Comparison of ENCODE assay signal across 16 mouse cellular contexts in the genomic region with DNA sequence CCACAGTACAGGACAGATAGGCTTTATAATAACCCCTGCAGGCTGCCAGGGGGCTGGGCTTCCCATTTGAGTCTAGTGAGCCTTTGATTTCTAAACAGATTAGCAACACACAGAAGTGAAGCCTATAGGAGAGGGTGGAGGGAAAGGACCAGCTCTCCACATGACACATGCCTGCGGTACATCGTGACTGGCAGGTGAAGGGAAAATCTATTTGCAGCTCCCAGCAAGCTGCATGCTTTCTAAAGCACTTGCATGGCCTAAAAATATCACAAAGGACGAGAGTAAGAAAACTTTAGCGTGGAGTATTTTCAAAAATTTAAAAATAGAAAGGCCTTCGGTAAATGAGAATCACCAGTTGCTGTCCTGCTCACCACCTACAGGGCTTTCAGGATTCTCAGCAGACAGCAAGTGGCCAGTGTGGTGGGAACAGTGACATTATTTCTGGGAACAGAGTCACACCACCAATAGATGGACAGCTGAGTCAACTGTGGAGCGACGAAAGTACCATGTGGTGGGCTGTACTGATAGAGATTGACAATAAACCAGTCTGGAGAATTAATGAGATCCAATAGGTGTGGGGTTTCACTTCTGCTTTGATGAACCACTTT.
A peak's percentile ranks its signal among the peaks of the same experiment; 100 is the strongest.
DNase-seq lines count a peak whose midpoint lies in the region; ATAC-seq lines count a peak whose summit lies in the region.
"Had no signal": no experiment of that assay in that cellular context is flagged by ENCODE, and none has a peak within 500 bp of the region (broad histone marks: within the 10 kb centered on the region; RNA-seq: fewer than 3 reads in every experiment).

No protein-coding gene starts in this region.

- no peaks in the 10 kb centered on the region for H3K27me3 ChIP-seq in midbrain, embryonic 11.5 days (ENCODE audit: control insufficient read depth, insufficient read depth, low read length)
- no peaks in the 10 kb centered on the region for H3K27me3 ChIP-seq in midbrain, embryonic 15.5 days (replicated peaks)
- H3K27me3 ChIP-seq in heart, embryonic 12.5 days (replicated peaks) = no peaks in the 10 kb centered on the region
- no peaks in the 10 kb centered on the region for H3K27me3 ChIP-seq in midbrain, embryonic 14.5 days (ENCODE audit: control insufficient read depth, insufficient read depth, low read length)
- H3K27me3 ChIP-seq in hindbrain, embryonic 12.5 days = no peaks in the 10 kb centered on the region
- H3K27me3 ChIP-seq: hindbrain, embryonic 13.5 days had no signal

- no peaks in the 10 kb centered on the region for H3K9me3 ChIP-seq in midbrain, embryonic 11.5 days (ENCODE audit: control insufficient read depth, low read length)
- no peaks in the 10 kb centered on the region for H3K9me3 ChIP-seq in midbrain, embryonic 15.5 days
- no peaks in the 10 kb centered on the region for H3K9me3 ChIP-seq in heart, embryonic 12.5 days (replicated peaks)
- no peaks in the 10 kb centered on the region for H3K9me3 ChIP-seq in midbrain, embryonic 14.5 days (ENCODE audit: control insufficient read depth, low read length)
- H3K9me3 ChIP-seq in hindbrain, embryonic 12.5 days (replicated peaks) = no peaks in the 10 kb centered on the region
- H3K9me3 ChIP-seq: hindbrain, embryonic 13.5 days had no signal

- peak; percentile 48; the same call in 1 of the 2 replicates for ATAC-seq in midbrain, embryonic 11.5 days (ENCODE audit: low FRiP score)
- ATAC-seq in midbrain, embryonic 15.5 days (replicated peaks) = no peak
- ATAC-seq in heart, embryonic 12.5 days (ENCODE audit: insufficient number of reproducible peaks, low FRiP score) = no peak
- no peak for ATAC-seq in midbrain, embryonic 14.5 days (ENCODE audit: low FRiP score, low TSS enrichment)
- ATAC-seq in hindbrain, embryonic 12.5 days (ENCODE audit: low FRiP score) = no peak
- ATAC-seq: intestine, postnatal 0 days; Patski had no signal

- peak; percentile 1 to 10 for DNase-seq in frontal cortex, adult 2 months (ENCODE audit: extremely low spot score in 1 of 2, low spot score in 1 of 2)
- DNase-seq in frontal cortex, postnatal 14 days (ENCODE audit: low spot score in 2 of 2) = no peak
- DNase-seq in midbrain, embryonic 11.5 days (ENCODE audit: low spot score, missing footprints) = no peak
- peak; percentile 8 for DNase-seq in midbrain, embryonic 14.5 days
- DNase-seq in adrenal gland, postnatal 25 days = no peak
- DNase-seq: adrenal gland, adult 2 months; cerebellum, postnatal 25 days; kidney, postnatal 14 days; liver; lung, adult 2 months had no signal

- no peaks in the 10 kb centered on the region for H3K4me1 ChIP-seq in midbrain, embryonic 11.5 days (ENCODE audit: control insufficient read depth, insufficient read depth, low read length)
- no peaks in the 10 kb centered on the region for H3K4me1 ChIP-seq in midbrain, embryonic 15.5 days
- H3K4me1 ChIP-seq in heart, embryonic 12.5 days (replicated peaks) = peaks cover 5% of the 10 kb centered on the region; the same call in 1 of the 2 replicates
- no peaks in the 10 kb centered on the region for H3K4me1 ChIP-seq in midbrain, embryonic 14.5 days (ENCODE audit: control insufficient read depth, insufficient read depth, low read length)
- H3K4me1 ChIP-seq in hindbrain, embryonic 12.5 days = no peaks in the 10 kb centered on the region
- H3K4me1 ChIP-seq: hindbrain, embryonic 13.5 days had no signal

- 66% methylated on average over 7 of the region's 7 CpGs for WGBS in midbrain, embryonic 11.5 days
- 43% methylated on average over 7 of the region's 7 CpGs for WGBS in midbrain, embryonic 15.5 days
- 54% methylated on average over 7 of the region's 7 CpGs for WGBS in heart, embryonic 12.5 days
- 54% methylated on average over 7 of the region's 7 CpGs for WGBS in midbrain, embryonic 14.5 days
- WGBS in hindbrain, embryonic 12.5 days = 78% methylated on average over 7 of the region's 7 CpGs

- no peak overlapping the region for H3K9ac ChIP-seq in midbrain, embryonic 11.5 days (ENCODE audit: low read length)
- no peak overlapping the region for H3K9ac ChIP-seq in midbrain, embryonic 15.5 days
- H3K9ac ChIP-seq in heart, embryonic 12.5 days = no peak overlapping the region
- no peak overlapping the region for H3K9ac ChIP-seq in midbrain, embryonic 14.5 days (replicated peaks; ENCODE audit: low read length)
- H3K9ac ChIP-seq in hindbrain, embryonic 12.5 days = no peak overlapping the region
- H3K9ac ChIP-seq: hindbrain, embryonic 13.5 days had no signal

- H3K4me3 ChIP-seq in midbrain, embryonic 11.5 days (ENCODE audit: low read depth, low read length) = no peak overlapping the region
- no peak overlapping the region for H3K4me3 ChIP-seq in midbrain, embryonic 15.5 days
- no peak overlapping the region for H3K4me3 ChIP-seq in heart, embryonic 12.5 days
- no peak overlapping the region for H3K4me3 ChIP-seq in midbrain, embryonic 14.5 days (replicated peaks; ENCODE audit: low read depth, low read length)
- no peak overlapping the region for H3K4me3 ChIP-seq in hindbrain, embryonic 12.5 days
- H3K4me3 ChIP-seq: hindbrain, embryonic 13.5 days had no signal

- H3K27ac ChIP-seq in midbrain, embryonic 11.5 days (ENCODE audit: low read depth, low read length) = no peak overlapping the region
- no peak overlapping the region for H3K27ac ChIP-seq in midbrain, embryonic 15.5 days
- peak overlapping the region; percentile 62 for H3K27ac ChIP-seq in heart, embryonic 12.5 days (ENCODE audit: poor library complexity, severe bottlenecking)
- no peak overlapping the region for H3K27ac ChIP-seq in midbrain, embryonic 14.5 days (replicated peaks; ENCODE audit: low read depth, low read length)
- H3K27ac ChIP-seq in hindbrain, embryonic 12.5 days = no peak overlapping the region
- H3K27ac ChIP-seq: hindbrain, embryonic 13.5 days had no signal

- H3K36me3 ChIP-seq in midbrain, embryonic 11.5 days (ENCODE audit: control insufficient read depth, insufficient read depth, low read length) = no peaks in the 10 kb centered on the region
- no peaks in the 10 kb centered on the region for H3K36me3 ChIP-seq in midbrain, embryonic 15.5 days (replicated peaks)
- no peaks in the 10 kb centered on the region for H3K36me3 ChIP-seq in heart, embryonic 12.5 days
- H3K36me3 ChIP-seq in midbrain, embryonic 14.5 days (ENCODE audit: control insufficient read depth, insufficient read depth, low read length) = no peaks in the 10 kb centered on the region
- H3K36me3 ChIP-seq in hindbrain, embryonic 12.5 days = no peaks in the 10 kb centered on the region
- H3K36me3 ChIP-seq: hindbrain, embryonic 13.5 days had no signal

- H3K4me2 ChIP-seq in midbrain, embryonic 11.5 days = no peak overlapping the region
- no peak overlapping the region for H3K4me2 ChIP-seq in midbrain, embryonic 15.5 days
- H3K4me2 ChIP-seq in heart, embryonic 12.5 days = no peak overlapping the region
- no peak overlapping the region for H3K4me2 ChIP-seq in midbrain, embryonic 14.5 days (ENCODE audit: low read length)
- H3K4me2 ChIP-seq in hindbrain, embryonic 12.5 days (replicated peaks) = no peak overlapping the region
- H3K4me2 ChIP-seq: hindbrain, embryonic 13.5 days had no signal

Comparison
In these comparisons a context has a peak if more than half of its experiments do, and no peak if none do; other contexts are left out.
1. DNase-seq: peak in frontal cortex, adult 2 months (2 of 2) and midbrain, embryonic 14.5 days (single experiment); none in frontal cortex, postnatal 14 days (0 of 2), midbrain, embryonic 11.5 days (single experiment) and adrenal gland, postnatal 25 days (single experiment).